Mouse (Mus musculus) kidney, postnatal 0 days (tissue): Measurements from ENCODE around the gene Kmt5c. TPM values are rescaled to one million over a fixed set of nuclear protein-coding genes. Genes with fewer than 3 reads are reported as not detected.

Experiments used
- ATAC-seq: fragments of 200-750 bp; cut with Nextera tagmentation; replicated peaks from 2 replicates; pipeline ENCODE4 v1.8.0; 2017; ENCODE audit warnings: low read depth, moderate number of reproducible peaks, moderate TSS enrichment, moderate library complexity; ENCODE audit not compliant: low FRiP score
- DNase-seq: peaks from one replicate; pipeline ENCODE4 v3.0.0-alpha.2; 2016; ENCODE audit warnings: low spot score
- H3K27ac ChIP-seq: fragments of 300-500 bp; sonication (generic); 2 replicates; pipeline ENCODE4 v1.5.1; 2014; ENCODE audit warnings: mild to moderate bottlenecking
- H3K27me3 ChIP-seq: fragments of 300-500 bp; sonication (generic); 2 replicates; pipeline ENCODE4 v1.6.1; 2014; ENCODE audit warnings: low read length, mixed read lengths; ENCODE audit not compliant: insufficient read depth
- H3K36me3 ChIP-seq: fragments of 300-500 bp; sonication (generic); 2 replicates; pipeline ENCODE4 v1.6.1; 2014; ENCODE audit warnings: low read length, mixed read lengths; ENCODE audit not compliant: insufficient read depth
- H3K4me1 ChIP-seq: fragments of 300-500 bp; sonication (generic); replicated peaks from 2 replicates; pipeline ENCODE4 v1.6.1; 2014; ENCODE audit warnings: antibody characterized with exemption, low read length, mixed read lengths; ENCODE audit not compliant: insufficient read depth
- H3K4me2 ChIP-seq: fragments of 300-500 bp; sonication (generic); 2 replicates; pipeline ENCODE4 v1.6.1; 2014; ENCODE audit warnings: mild to moderate bottlenecking, low read length, moderate library complexity, mixed read lengths
- H3K4me3 ChIP-seq: fragments of 300-500 bp; sonication (generic); replicated peaks from 2 replicates; pipeline ENCODE4 v1.5.1; 2014; ENCODE audit warnings: low read depth, low read length
- H3K9ac ChIP-seq: fragments of 300-500 bp; sonication (generic); 2 replicates; pipeline ENCODE4 v1.6.1; 2014; ENCODE audit warnings: low read depth, low read length
- H3K9me3 ChIP-seq: fragments of 300-500 bp; sonication (generic); replicated peaks from 2 replicates; pipeline ENCODE4 v1.6.1; 2016; ENCODE audit warnings: low read length, inconsistent platforms, mixed read lengths
- CTCF ChIP-seq: IDR thresholded peaks from 2 replicates; pipeline ENCODE4 v1.5.1; 2016; ENCODE audit warnings: antibody characterized with exemption, low read depth, mild to moderate bottlenecking, moderate library complexity
- WGBS: fragments of 180-500 bp; shearing (Covaris S2); extraction: QIAGEN DNeasy Blood & Tissue Kit; methylation state at CpG from one replicate; pipeline ENCODE4 v1.1.7; 2014; 5-methylcytosine and 5-hydroxymethylcytosine counted together
- polyA plus RNA-seq: library from polyadenylated mRNA; unstranded; fragments of >200 nt; fragmentation: Nextera tagmentation; extraction: Ambion mirVana; gene quantifications from 2 replicates; pipeline ENCODE4 v1.2.1, GENCODE M21; 2015

Gene Kmt5c
- polyA plus RNA-seq, 1 experiment from 2014 or later: 61.2 TPM

DNA sequence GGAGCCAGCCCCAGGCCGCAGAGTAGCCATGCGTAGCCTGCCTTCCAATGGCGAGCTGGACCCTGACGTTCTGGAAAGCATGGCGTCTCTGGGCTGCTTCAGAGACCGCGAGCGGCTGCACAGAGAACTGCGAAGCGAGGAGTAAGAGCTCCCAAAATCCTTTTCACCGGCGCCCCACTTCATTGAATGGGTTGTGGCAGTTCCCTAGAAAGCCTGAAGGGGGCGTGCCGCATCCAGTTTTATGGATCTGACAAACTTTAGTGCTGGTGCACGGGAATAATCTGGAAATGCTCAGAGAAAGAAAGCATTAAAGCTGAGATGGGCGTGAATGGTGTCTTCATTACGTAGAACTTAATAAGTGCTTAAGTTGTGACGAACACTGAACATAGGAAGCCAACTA lies 34.8 kb upstream of the Kmt5c start:
- peak; percentile 66 for TF ChIP-seq CTCF
- peak; percentile 54 for DNase-seq
- Histone ChIP-seq H3K27me3 (no peaks in the 10 kb centered on the region), H3K4me1 (no peaks in the 10 kb centered on the region), H3K4me3 (no peak overlapping the region), H3K36me3 (peaks cover 26% of the 10 kb centered on the region), H3K9me3 (no peaks in the 10 kb centered on the region), H3K9ac (no peak overlapping the region), H3K27ac (no peak overlapping the region), H3K4me2 (no peak overlapping the region)
- 47% methylated on average over 18 of the region's 18 CpGs for WGBS
- ATAC-seq: no peak

DNA sequence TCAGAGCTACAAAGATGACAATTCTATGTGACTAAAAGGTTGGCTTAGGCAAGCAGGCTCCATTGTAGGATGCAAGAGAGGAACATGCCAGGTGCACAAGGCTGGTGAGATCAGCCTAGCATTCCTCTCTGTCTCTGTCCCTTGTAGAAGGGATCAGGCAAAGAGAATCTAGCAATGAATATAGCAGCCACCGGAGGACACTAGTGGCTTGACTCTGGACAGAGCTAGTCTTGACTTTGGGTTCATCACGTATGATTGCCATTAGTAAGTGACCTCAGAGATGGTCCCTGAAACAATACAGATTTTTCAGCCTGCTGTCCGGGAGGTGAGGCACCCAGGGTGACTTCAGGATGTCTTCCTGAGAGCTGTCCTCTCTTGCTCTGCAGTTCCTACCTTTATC lies 27.3 kb upstream of the Kmt5c start:
- Histone ChIP-seq H3K27ac (no peak overlapping the region), H3K27me3 (no peaks in the 10 kb centered on the region), H3K4me1 (no peaks in the 10 kb centered on the region), H3K9me3 (no peaks in the 10 kb centered on the region), H3K9ac (no peak overlapping the region), H3K4me2 (no peak overlapping the region), H3K36me3 (peaks cover 41% of the 10 kb centered on the region; the same call in 1 of the 2 replicates), H3K4me3 (no peak overlapping the region)
- DNase-seq: no peak
- 84% methylated on average over 3 of the region's 3 CpGs for WGBS
- no peak for ATAC-seq
- peak; percentile 38; the same call in 1 of the 2 replicates for TF ChIP-seq CTCF

DNA sequence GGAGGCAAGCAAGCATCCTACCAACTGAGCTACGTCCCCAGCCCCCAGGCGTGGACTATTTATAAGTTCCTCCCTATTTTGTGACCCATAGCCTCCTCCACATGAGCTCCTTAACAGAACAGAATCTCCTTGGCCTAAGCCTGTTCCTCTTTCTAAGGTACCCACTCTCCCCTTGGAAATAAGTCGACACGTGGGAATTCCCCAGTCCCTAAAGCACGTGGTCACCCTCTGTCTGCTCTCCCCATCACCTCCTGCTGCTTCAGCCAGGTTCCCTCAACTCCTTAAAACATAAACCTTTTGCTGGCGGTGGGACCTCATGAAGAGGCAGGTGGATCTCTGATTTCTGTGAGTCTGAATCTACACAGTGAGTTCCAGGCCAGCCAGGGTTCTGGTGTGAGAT lies 23.0 kb upstream of the Kmt5c start:
- DNase-seq (peak; percentile 35), ATAC-seq (no peak)
- no peaks in the 10 kb centered on the region for H3K9me3 ChIP-seq
- H3K4me2 ChIP-seq: no peak overlapping the region
- H3K27me3 ChIP-seq: no peaks in the 10 kb centered on the region
- no peak overlapping the region for H3K4me3 ChIP-seq
- WGBS: 51% methylated on average over 6 of the region's 6 CpGs
- no peaks in the 10 kb centered on the region for H3K4me1 ChIP-seq
- TF ChIP-seq CTCF: no peak
- H3K9ac ChIP-seq: no peak overlapping the region
- peaks cover 9% of the 10 kb centered on the region; the same call in 1 of the 2 replicates for H3K36me3 ChIP-seq
- H3K27ac ChIP-seq: no peak overlapping the region

DNA sequence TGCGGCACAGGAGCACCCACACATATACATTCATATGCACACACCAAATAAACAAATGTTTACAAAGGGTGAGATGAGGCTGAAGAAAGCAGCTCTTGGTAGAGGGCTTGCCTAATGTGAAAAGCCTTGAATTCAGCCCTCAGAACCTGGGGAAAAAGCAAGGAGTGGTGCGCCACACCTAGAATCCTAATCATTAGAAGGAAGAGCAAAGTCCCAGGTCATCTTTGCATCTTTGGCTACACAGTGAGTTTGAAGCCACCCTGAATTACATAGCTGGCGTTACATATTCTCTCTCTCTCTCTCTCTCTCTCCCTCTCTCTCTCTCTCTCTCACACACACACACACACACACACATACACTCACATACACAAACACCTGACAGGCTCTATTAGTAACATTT lies 20.6 kb upstream of the Kmt5c start:
- no peaks in the 10 kb centered on the region for H3K9me3 ChIP-seq
- no peak for TF ChIP-seq CTCF
- H3K27ac ChIP-seq: no peak overlapping the region
- DNase-seq: no peak
- no peak for ATAC-seq
- H3K4me1 ChIP-seq: no peaks in the 10 kb centered on the region
- H3K4me2 ChIP-seq: no peak overlapping the region
- H3K4me3 ChIP-seq: no peak overlapping the region
- no peaks in the 10 kb centered on the region for H3K36me3 ChIP-seq
- H3K27me3 ChIP-seq: no peaks in the 10 kb centered on the region
- H3K9ac ChIP-seq: no peak overlapping the region
- 96% methylated on average over 3 of the region's 3 CpGs for WGBS

DNA sequence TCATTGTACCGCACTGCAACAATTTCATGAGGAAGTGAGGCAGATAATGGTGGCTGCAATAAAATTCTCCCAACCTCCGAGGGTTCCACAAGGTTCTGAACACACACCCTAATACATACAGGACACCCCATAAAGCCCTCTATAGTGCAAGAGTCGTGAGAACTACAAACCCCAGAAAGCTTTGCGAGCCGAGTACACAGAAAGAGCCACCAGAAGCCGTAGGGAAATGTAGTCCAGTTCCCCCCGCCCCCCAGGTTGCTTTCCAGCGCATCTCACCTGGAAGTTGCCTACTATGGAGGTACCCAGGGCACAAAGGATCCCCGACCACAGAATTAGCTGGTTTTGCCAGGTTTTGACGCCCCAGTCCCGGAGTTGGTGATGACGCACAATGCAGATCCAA lies 16.4 kb upstream of the Kmt5c start:
- DNase-seq (no peak), ATAC-seq (no peak)
- no peak overlapping the region for H3K9ac ChIP-seq
- no peaks in the 10 kb centered on the region for H3K9me3 ChIP-seq
- H3K27me3 ChIP-seq: no peaks in the 10 kb centered on the region
- no peak for TF ChIP-seq CTCF
- no peaks in the 10 kb centered on the region for H3K4me1 ChIP-seq
- H3K27ac ChIP-seq: 0 out of 2 replicates have a peak overlapping the region, but pooled peaks have one; percentile 0
- WGBS: 28% methylated on average over 12 of the region's 12 CpGs
- H3K4me2 ChIP-seq: peak overlapping the region; percentile 52
- peak overlapping the region; percentile 24; the same call in 1 of the 2 replicates for H3K4me3 ChIP-seq
- no peaks in the 10 kb centered on the region for H3K36me3 ChIP-seq

DNA sequence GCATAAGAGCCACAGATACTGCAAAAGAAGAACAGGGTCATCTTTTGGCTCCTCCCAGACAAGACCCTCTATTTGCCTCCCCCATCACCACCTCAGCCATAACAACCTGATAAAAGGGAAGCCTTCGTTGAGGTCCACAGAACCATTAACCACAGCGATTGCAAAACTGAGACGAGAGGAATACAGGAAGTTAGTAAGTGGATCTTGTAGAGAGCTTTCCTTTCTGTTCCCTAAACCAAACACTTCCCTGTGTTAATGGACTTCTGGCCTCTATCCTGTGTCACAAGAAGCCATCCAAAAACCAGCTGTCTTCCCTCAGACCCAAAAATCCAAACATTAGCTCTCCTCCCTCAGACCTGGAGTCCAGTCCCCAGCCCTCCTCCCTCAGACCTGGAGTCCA lies 15.6 kb upstream of the Kmt5c start:
- Histone ChIP-seq H3K9ac (no peak overlapping the region), H3K27me3 (no peaks in the 10 kb centered on the region), H3K9me3 (no peaks in the 10 kb centered on the region), H3K4me3 (no peak overlapping the region), H3K36me3 (no peaks in the 10 kb centered on the region), H3K27ac (0 out of 2 replicates have a peak overlapping the region, but pooled peaks have one; percentile 0), H3K4me2 (no peak overlapping the region), H3K4me1 (no peaks in the 10 kb centered on the region)
- DNase-seq (peak; percentile 27), ATAC-seq (no peak)
- 16% methylated on average over 3 of the region's 3 CpGs for WGBS
- TF ChIP-seq CTCF: no peak

DNA sequence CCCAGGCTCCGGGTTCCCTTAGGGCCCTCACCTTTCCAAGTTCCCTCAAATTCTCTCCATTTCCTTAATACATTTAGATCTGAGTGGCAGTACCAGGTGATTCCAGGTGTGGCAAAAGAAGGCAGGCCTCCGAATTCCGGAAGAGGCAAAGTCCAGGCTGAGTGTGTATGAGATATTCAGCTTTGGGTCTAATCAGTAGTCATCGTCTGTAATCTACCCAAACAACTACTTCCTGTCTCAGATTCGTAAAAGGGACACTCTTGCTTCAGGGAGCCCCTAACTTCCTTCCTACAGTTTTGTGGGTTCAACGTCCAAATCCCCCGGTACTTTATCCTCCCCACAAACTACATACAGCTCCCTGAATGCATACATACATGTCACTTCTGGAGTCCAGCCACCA lies 14.7 kb upstream of the Kmt5c start, which contains the start of gene Tmem150b:
TSS of gene Tmem150b (minus strand) at position 81 of the 400 bp plus-strand sequence.
- ATAC-seq: no peak
- no peak for DNase-seq
- Histone ChIP-seq H3K27ac (0 out of 2 replicates have a peak within 1 kb of the TSS, but pooled peaks have one; percentile 0), H3K4me3 (no peak within 1 kb of the TSS), H3K9me3 (no peaks in the 10 kb centered on the region), H3K27me3 (no peaks in the 10 kb centered on the region), H3K4me2 (no peak within 1 kb of the TSS), H3K36me3 (no peaks in the 10 kb centered on the region), H3K4me1 (no peaks in the 10 kb centered on the region), H3K9ac (no peak within 1 kb of the TSS)
- TF ChIP-seq CTCF: no peak
- WGBS: 69% methylated on average over 7 of the region's 7 CpGs
